ENCODE assay signal across 11 mouse cellular contexts in the genomic region with DNA sequence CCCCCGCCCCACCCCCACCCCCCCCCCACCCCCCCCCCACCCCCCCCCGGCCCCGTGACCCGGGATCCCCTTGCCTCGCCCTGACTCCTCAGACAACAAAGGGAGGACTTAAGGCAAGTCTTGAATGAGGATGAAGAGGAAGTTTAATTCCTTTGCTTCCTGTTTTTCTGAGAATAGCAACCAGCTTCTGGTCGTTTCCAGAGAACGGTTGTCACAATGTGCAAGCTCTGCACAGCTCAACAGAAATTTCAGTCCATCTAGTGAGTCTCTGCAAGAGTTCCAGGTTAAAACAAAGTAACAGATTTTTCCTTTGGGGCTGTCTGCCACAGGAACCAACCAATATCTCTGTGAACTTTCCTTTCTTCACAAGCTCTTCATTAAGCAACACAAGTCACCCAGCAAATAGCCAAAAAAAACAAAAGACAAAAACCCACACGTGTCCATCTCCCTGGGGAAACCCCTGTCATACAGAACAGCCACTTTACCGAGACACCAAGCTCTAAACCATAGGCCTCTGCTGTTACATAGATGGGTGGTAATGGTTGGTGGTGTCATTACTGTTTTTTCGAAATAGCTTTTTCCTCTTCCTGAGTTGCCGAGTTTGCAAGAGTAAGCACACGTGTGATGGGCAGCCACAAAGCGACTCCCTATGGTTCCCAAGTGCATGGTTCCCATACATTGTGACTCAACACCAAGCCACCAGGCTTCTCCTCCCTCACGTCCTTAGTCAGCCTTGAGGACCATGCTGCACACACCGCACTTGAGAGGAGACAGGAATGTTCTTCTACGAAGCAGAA. TPM values are rescaled to one million over a fixed set of nuclear protein-coding genes. Genes with fewer than 3 reads are reported as not detected.
DNase-seq lines count a peak whose midpoint lies in the region; ATAC-seq and TF ChIP-seq lines count a peak whose summit lies in the region.
"Had no signal": no experiment of that assay in that cellular context is flagged by ENCODE, and none has a peak within 500 bp of the region (broad histone marks: within the 10 kb centered on the region; RNA-seq: fewer than 3 reads in every experiment).

No protein-coding gene starts in this region.

- no peak for TF ChIP-seq CTCF in cerebellum, adult 2 months (IDR thresholded peaks at IDR 0.05; ENCODE audit: borderline replicate concordance, insufficient read depth, low read depth, low read length)

- H3K4me3 ChIP-seq in forebrain, embryonic 10.5 days: no peak overlapping the region
- H3K4me3 ChIP-seq in forebrain, embryonic 15.5 days: no peak overlapping the region
- no peak overlapping the region for H3K4me3 ChIP-seq in lung, embryonic 15.5 days
- H3K4me3 ChIP-seq in liver, embryonic 11.5 days (ENCODE audit: low read depth, low read length): no peak overlapping the region
- no peak overlapping the region for H3K4me3 ChIP-seq in cerebellum, adult 2 months (replicated peaks; ENCODE audit: insufficient read depth, low read depth, low read length)
- H3K4me3 ChIP-seq: hindbrain, embryonic 13.5 days had no signal

- no peaks in the 10 kb centered on the region for H3K36me3 ChIP-seq in forebrain, embryonic 10.5 days (replicated peaks)
- H3K36me3 ChIP-seq in forebrain, embryonic 15.5 days: no peaks in the 10 kb centered on the region
- H3K36me3 ChIP-seq in lung, embryonic 15.5 days: no peaks in the 10 kb centered on the region
- H3K36me3 ChIP-seq in liver, embryonic 11.5 days (ENCODE audit: control insufficient read depth, insufficient read depth, low read length): no peaks in the 10 kb centered on the region
- H3K36me3 ChIP-seq: hindbrain, embryonic 13.5 days had no signal

- TF ChIP-seq POLR2A in cerebellum, adult 2 months (IDR thresholded peaks at IDR 0.05; ENCODE audit: borderline replicate concordance, insufficient read depth, low read length): no peak

- no peaks in the 10 kb centered on the region for H3K9me3 ChIP-seq in forebrain, embryonic 10.5 days
- no peaks in the 10 kb centered on the region for H3K9me3 ChIP-seq in forebrain, embryonic 15.5 days
- no peaks in the 10 kb centered on the region for H3K9me3 ChIP-seq in lung, embryonic 15.5 days
- no peaks in the 10 kb centered on the region for H3K9me3 ChIP-seq in liver, embryonic 11.5 days (ENCODE audit: control insufficient read depth, low read length)
- H3K9me3 ChIP-seq: hindbrain, embryonic 13.5 days had no signal

- H3K4me2 ChIP-seq in forebrain, embryonic 15.5 days (replicated peaks): no peak overlapping the region
- H3K4me2 ChIP-seq in lung, embryonic 15.5 days: no peak overlapping the region
- H3K4me2 ChIP-seq in liver, embryonic 11.5 days: no peak overlapping the region
- H3K4me2 ChIP-seq: hindbrain, embryonic 13.5 days; midbrain, embryonic 11.5 days had no signal

- H3K9ac ChIP-seq in forebrain, embryonic 15.5 days (replicated peaks): no peak overlapping the region
- no peak overlapping the region for H3K9ac ChIP-seq in lung, embryonic 15.5 days
- H3K9ac ChIP-seq in liver, embryonic 11.5 days (ENCODE audit: low read depth, low read length): no peak overlapping the region
- H3K9ac ChIP-seq: hindbrain, embryonic 13.5 days had no signal

- no peak for DNase-seq in forebrain, embryonic 10.5 days (ENCODE audit: extremely low spot score, low spot score)
- DNase-seq in lung, adult 18-20 months: no peak
- DNase-seq in liver, embryonic 11.5 days (ENCODE audit: low spot score): no peak
- peak; percentile 12 for DNase-seq in naive thymus-derived CD4-positive, alpha-beta T cell, adult 2 months (ENCODE audit: low read depth)
- no peak for DNase-seq in T-cell, adult 2 months (ENCODE audit: low spot score)
- no peak for DNase-seq in cerebellum, adult 2 months
- DNase-seq: cerebellum, adult 8-10 months had no signal

- peaks cover 7% of the 10 kb centered on the region for H3K4me1 ChIP-seq in forebrain, embryonic 10.5 days
- no peaks in the 10 kb centered on the region for H3K4me1 ChIP-seq in forebrain, embryonic 15.5 days
- no peaks in the 10 kb centered on the region for H3K4me1 ChIP-seq in lung, embryonic 15.5 days
- H3K4me1 ChIP-seq in liver, embryonic 11.5 days (replicated peaks; ENCODE audit: control insufficient read depth, insufficient read depth, low read length): no peaks in the 10 kb centered on the region
- H3K4me1 ChIP-seq in cerebellum, adult 2 months (ENCODE audit: control insufficient read depth, insufficient read depth, low read length): peaks cover 4% of the 10 kb centered on the region; the same call in 1 of the 2 replicates
- H3K4me1 ChIP-seq: hindbrain, embryonic 13.5 days had no signal

- 0 out of 2 replicates have a peak overlapping the region, but pooled peaks have one; percentile 20 for H3K27ac ChIP-seq in forebrain, embryonic 10.5 days
- no peak overlapping the region for H3K27ac ChIP-seq in forebrain, embryonic 15.5 days (replicated peaks)
- H3K27ac ChIP-seq in lung, embryonic 15.5 days: peak overlapping the region; percentile 54
- H3K27ac ChIP-seq in liver, embryonic 11.5 days (ENCODE audit: low read depth, low read length): 0 out of 2 replicates have a peak overlapping the region, but pooled peaks have one; percentile 5
- no peak overlapping the region for H3K27ac ChIP-seq in cerebellum, adult 2 months (ENCODE audit: insufficient read depth, low read length)
- H3K27ac ChIP-seq: hindbrain, embryonic 13.5 days had no signal

- WGBS in forebrain, embryonic 10.5 days: 84% methylated on average over 13 of the region's 16 CpGs
- WGBS in forebrain, embryonic 15.5 days: 85% methylated on average over 13 of the region's 16 CpGs
- WGBS in lung, embryonic 15.5 days: 58% methylated on average over 16 of the region's 16 CpGs
- WGBS in liver, embryonic 11.5 days: 49% methylated on average over 16 of the region's 16 CpGs
- 78% methylated on average over 16 of the region's 16 CpGs for WGBS in cerebellum, adult 2 months

- H3K27me3 ChIP-seq in forebrain, embryonic 10.5 days (ENCODE audit: poor library complexity, severe bottlenecking): no peaks in the 10 kb centered on the region
- no peaks in the 10 kb centered on the region for H3K27me3 ChIP-seq in forebrain, embryonic 15.5 days
- H3K27me3 ChIP-seq in lung, embryonic 15.5 days: no peaks in the 10 kb centered on the region
- H3K27me3 ChIP-seq in liver, embryonic 11.5 days (replicated peaks; ENCODE audit: control insufficient read depth, insufficient read depth, low read length): no peaks in the 10 kb centered on the region
- H3K27me3 ChIP-seq in cerebellum, adult 2 months (ENCODE audit: control insufficient read depth, insufficient read depth, low read length): no peaks in the 10 kb centered on the region
- H3K27me3 ChIP-seq: hindbrain, embryonic 13.5 days had no signal

- no peak for ATAC-seq in forebrain, embryonic 15.5 days (replicated peaks)
- no peak for ATAC-seq in lung, embryonic 15.5 days (ENCODE audit: borderline replicate concordance, extremely low read depth, low FRiP score, low TSS enrichment)
- no peak for ATAC-seq in liver, embryonic 11.5 days (replicated peaks; ENCODE audit: low FRiP score)

RNA-seq across cellular contexts. Expression of a gene that starts 42.4 kb away (rescaled TPM):
- polyA plus RNA-seq in forebrain, embryonic 10.5 days (2016; fragmentation: Nextera tagmentation; extraction: Ambion mirVana): 58.6 and 64.7 TPM in 2 replicates
- 71.8 and 75.5 TPM in 2 replicates for polyA plus RNA-seq in forebrain, embryonic 15.5 days (2015; fragmentation: Nextera tagmentation; extraction: Ambion mirVana)
- 36.3 and 36.7 TPM in 2 replicates for polyA plus RNA-seq in lung, embryonic 15.5 days (2015; fragmentation: Nextera tagmentation; extraction: Ambion mirVana)
- polyA plus RNA-seq in liver, embryonic 11.5 days (2014; fragmentation: Nextera tagmentation; extraction: Ambion mirVana): 16.3 and 17.1 TPM in 2 replicates
- 71.4 and 79.7 TPM in 2 replicates for polyA plus RNA-seq in cerebellum, adult 2 months (2012; rRNA removed)

RNA-seq across cellular contexts. Expression of a gene that starts 52.2 kb away (rescaled TPM):
- polyA plus RNA-seq in forebrain, embryonic 10.5 days (2016; fragmentation: Nextera tagmentation; extraction: Ambion mirVana): 61.5 and 66.0 TPM in 2 replicates
- 43.4 and 45.2 TPM in 2 replicates for polyA plus RNA-seq in forebrain, embryonic 15.5 days (2015; fragmentation: Nextera tagmentation; extraction: Ambion mirVana)
- 42.2 and 42.8 TPM in 2 replicates for polyA plus RNA-seq in lung, embryonic 15.5 days (2015; fragmentation: Nextera tagmentation; extraction: Ambion mirVana)
- 25.5 and 28.0 TPM in 2 replicates for polyA plus RNA-seq in liver, embryonic 11.5 days (2014; fragmentation: Nextera tagmentation; extraction: Ambion mirVana)
- 71.5 and 72.9 TPM in 2 replicates for polyA plus RNA-seq in cerebellum, adult 2 months (2012; rRNA removed)

Comparison
In these comparisons a context has a peak if more than half of its experiments do, and no peak if none do; other contexts are left out.
1. H3K27ac ChIP-seq: peak in forebrain, embryonic 10.5 days (single experiment), lung, embryonic 15.5 days (single experiment) and liver, embryonic 11.5 days (single experiment); none in forebrain, embryonic 15.5 days (single experiment) and cerebellum, adult 2 months (single experiment).